Mouse (Mus musculus) heart, embryonic 15.5 days (tissue): ENCODE results near the gene Ap1b1. TPM values are rescaled to one million over a fixed set of nuclear protein-coding genes. Genes with fewer than 3 reads are reported as not detected.

Experiments used
- ATAC-seq: fragments of 200-750 bp; cut with Nextera tagmentation; replicated peaks from 2 replicates; pipeline ENCODE4 v1.8.0; 2017; ENCODE audit warnings: low read depth, moderate TSS enrichment; ENCODE audit not compliant: insufficient number of reproducible peaks, insufficient read depth, low FRiP score
- H3K27ac ChIP-seq: fragments of 300-500 bp; sonication (generic); 2 replicates; pipeline ENCODE4 v1.5.1; 2015; ENCODE audit warnings: mild to moderate bottlenecking, inconsistent platforms
- H3K27me3 ChIP-seq: fragments of 300-500 bp; sonication (generic); 2 replicates; pipeline ENCODE4 v1.6.1; 2015; ENCODE audit warnings: inconsistent platforms
- H3K36me3 ChIP-seq: fragments of 300-500 bp; sonication (generic); 2 replicates; pipeline ENCODE4 v1.6.1; 2015; ENCODE audit warnings: mild to moderate bottlenecking, inconsistent platforms
- H3K4me1 ChIP-seq: fragments of 300-500 bp; sonication (generic); replicated peaks from 2 replicates; pipeline ENCODE4 v1.6.1; 2015; ENCODE audit warnings: inconsistent platforms
- H3K4me2 ChIP-seq: fragments of 300-500 bp; sonication (generic); 2 replicates; pipeline ENCODE4 v1.6.1; 2015; ENCODE audit warnings: inconsistent platforms, mild to moderate bottlenecking, moderate library complexity
- H3K4me3 ChIP-seq: fragments of 300-500 bp; sonication (generic); 2 replicates; pipeline ENCODE4 v1.5.1; 2015; ENCODE audit warnings: mild to moderate bottlenecking, inconsistent platforms
- H3K9ac ChIP-seq: fragments of 300-500 bp; sonication (generic); 2 replicates; pipeline ENCODE4 v1.6.1; 2015; ENCODE audit warnings: mild to moderate bottlenecking, inconsistent platforms
- H3K9me3 ChIP-seq: fragments of 300-500 bp; sonication (generic); replicated peaks from 2 replicates; pipeline ENCODE4 v1.6.1; 2016; ENCODE audit warnings: inconsistent platforms
- WGBS: fragments of 180-500 bp; shearing (Covaris S2); methylation state at CpG from one replicate; pipeline ENCODE4 v1.1.7; 2015; ENCODE audit warnings: mixed read lengths; 5-methylcytosine and 5-hydroxymethylcytosine counted together
- polyA plus RNA-seq: library from polyadenylated mRNA; unstranded; fragments of >200 nt; fragmentation: Nextera tagmentation; extraction: Ambion mirVana; gene quantifications from 2 replicates; pipeline ENCODE4 v1.2.1, GENCODE M21; 2015

Ap1b1 gene
- polyA plus RNA-seq, 1 experiment from 2014 or later = 32.1 TPM

GRCm38 (mm10) chr11:5057064-5057463, 70.4 kb downstream of the Ap1b1 start:
- H3K9ac ChIP-seq = no peak overlapping the region
- peaks cover 67% of the 10 kb centered on the region for H3K27me3 ChIP-seq
- no peak overlapping the region for H3K4me2 ChIP-seq
- no peaks in the 10 kb centered on the region for H3K9me3 ChIP-seq
- H3K27ac ChIP-seq = no peak overlapping the region
- 64% methylated on average over 8 of the region's 8 CpGs for WGBS
- peaks cover 37% of the 10 kb centered on the region for H3K4me1 ChIP-seq
- no peaks in the 10 kb centered on the region for H3K36me3 ChIP-seq
- no peak for ATAC-seq
- no peak overlapping the region for H3K4me3 ChIP-seq

- H3K4me1 ChIP-seq = peaks cover 41% of the 10 kb centered on the region
- no peak for ATAC-seq
- peak overlapping the region; percentile 97 for H3K4me2 ChIP-seq
- H3K9me3 ChIP-seq = no peaks in the 10 kb centered on the region
- H3K36me3 ChIP-seq = no peaks in the 10 kb centered on the region
- no peak overlapping the region for H3K27ac ChIP-seq
- 22% methylated on average over 8 of the region's 8 CpGs for WGBS
- H3K9ac ChIP-seq = peak overlapping the region; percentile 56; the same call in 1 of the 2 replicates
- H3K4me3 ChIP-seq = peak overlapping the region; percentile 61
- peaks cover 71% of the 10 kb centered on the region for H3K27me3 ChIP-seq
These were observed 70.9 kb downstream of the Ap1b1 start for GRCm38 (mm10) chr11:5057541-5057855.

- H3K4me1 ChIP-seq = peaks cover 46% of the 10 kb centered on the region
These were observed 71.4 kb downstream of the Ap1b1 start, which contains the start of gene Rasl10a for GRCm38 (mm10) chr11:5057856-5058641. Gene Rasl10a, plus strand, starts transcription at chr11:5058128.

GRCm38 (mm10) chr11:5058783-5059182, 72.2 kb downstream of the Ap1b1 start:
- ATAC-seq = no peak
- Histone ChIP-seq H3K4me3 (peak overlapping the region; percentile 61; the same call in 1 of the 2 replicates), H3K27ac (no peak overlapping the region), H3K9me3 (no peaks in the 10 kb centered on the region), H3K36me3 (no peaks in the 10 kb centered on the region), H3K9ac (no peak overlapping the region), H3K27me3 (peaks cover 80% of the 10 kb centered on the region), H3K4me2 (no peak overlapping the region), H3K4me1 (peaks cover 54% of the 10 kb centered on the region)
- WGBS = 30% methylated on average over 9 of the region's 9 CpGs

More at GRCm38 (mm10) chr11:5057856-5058641, 71.4 kb downstream of the Ap1b1 start, which contains the start of gene Rasl10a:
- H3K27me3 ChIP-seq = peaks cover 74% of the 10 kb centered on the region
- peak within 1 kb of the TSS; percentile 97 for H3K4me2 ChIP-seq
- H3K4me3 ChIP-seq = peak within 1 kb of the TSS; percentile 61
- no peak within 1 kb of the TSS for H3K27ac ChIP-seq
- 3% methylated on average over 77 of the region's 77 CpGs for WGBS
- 0 out of 2 replicates have a peak, but pooled peaks have one; percentile 1 for ATAC-seq
- H3K36me3 ChIP-seq = no peaks in the 10 kb centered on the region
- no peaks in the 10 kb centered on the region for H3K9me3 ChIP-seq
- peak within 1 kb of the TSS; percentile 56 for H3K9ac ChIP-seq

- no peak overlapping the region for H3K27ac ChIP-seq
- H3K4me3 ChIP-seq = peak overlapping the region; percentile 0; the same call in 1 of the 2 replicates
- H3K4me2 ChIP-seq = no peak overlapping the region
- H3K9me3 ChIP-seq = no peaks in the 10 kb centered on the region
- ATAC-seq = no peak
- H3K27me3 ChIP-seq = peaks cover 80% of the 10 kb centered on the region
- peaks cover 58% of the 10 kb centered on the region for H3K4me1 ChIP-seq
- 25% methylated on average over 14 of the region's 14 CpGs for WGBS
- H3K36me3 ChIP-seq = no peaks in the 10 kb centered on the region
- no peak overlapping the region for H3K9ac ChIP-seq
These were observed 72.6 kb downstream of the Ap1b1 start for GRCm38 (mm10) chr11:5059230-5059629.

GRCm38 (mm10) chr11:5059704-5060156, 73.1 kb downstream of the Ap1b1 start:
- H3K4me2 ChIP-seq = no peak overlapping the region; the same call in 1 of the 2 replicates
- H3K4me3 ChIP-seq = peak overlapping the region; percentile 0; the same call in 1 of the 2 replicates

GRCm38 (mm10) chr11:5060756-5061412, 74.3 kb downstream of the Ap1b1 start:
- Histone ChIP-seq H3K4me3 (peak overlapping the region; percentile 45), H3K36me3 (no peaks in the 10 kb centered on the region), H3K9me3 (no peaks in the 10 kb centered on the region), H3K9ac (peak overlapping the region; percentile 32; the same call in 1 of the 2 replicates), H3K4me2 (peak overlapping the region; percentile 83), H3K4me1 (peaks cover 66% of the 10 kb centered on the region), H3K27me3 (peaks cover 74% of the 10 kb centered on the region), H3K27ac (no peak overlapping the region)
- no peak for ATAC-seq
- WGBS = 61% methylated on average over 28 of the region's 28 CpGs

More at GRCm38 (mm10) chr11:5059704-5060156, 73.1 kb downstream of the Ap1b1 start:
- Histone ChIP-seq H3K9ac (no peak overlapping the region), H3K9me3 (no peaks in the 10 kb centered on the region), H3K27ac (no peak overlapping the region), H3K4me1 (peaks cover 63% of the 10 kb centered on the region), H3K27me3 (peaks cover 80% of the 10 kb centered on the region), H3K36me3 (no peaks in the 10 kb centered on the region)
- WGBS = 11% methylated on average over 27 of the region's 27 CpGs
- no peak for ATAC-seq

- Histone ChIP-seq H3K4me1 (peaks cover 66% of the 10 kb centered on the region), H3K9ac (peak overlapping the region; percentile 32), H3K9me3 (no peaks in the 10 kb centered on the region), H3K4me2 (peak overlapping the region; percentile 83), H3K27me3 (peaks cover 67% of the 10 kb centered on the region), H3K4me3 (peak overlapping the region; percentile 45), H3K27ac (no peak overlapping the region; the same call in 1 of the 2 replicates), H3K36me3 (no peaks in the 10 kb centered on the region)
- 3% methylated on average over 62 of the region's 62 CpGs for WGBS
- peak; percentile 40 for ATAC-seq
These were observed 75.0 kb downstream of the Ap1b1 start for GRCm38 (mm10) chr11:5061413-5062139.

GRCm38 (mm10) chr11:5062326-5062725, 75.7 kb downstream of the Ap1b1 start:
- WGBS = 40% methylated on average over 13 of the region's 13 CpGs

GRCm38 (mm10) chr11:5062860-5063505, 76.4 kb downstream of the Ap1b1 start:
- peaks cover 53% of the 10 kb centered on the region for H3K27me3 ChIP-seq

More at GRCm38 (mm10) chr11:5062326-5062725, 75.7 kb downstream of the Ap1b1 start:
- no peak for ATAC-seq
- Histone ChIP-seq H3K9ac (peak overlapping the region; percentile 32; the same call in 1 of the 2 replicates), H3K4me3 (peak overlapping the region; percentile 45), H3K36me3 (no peaks in the 10 kb centered on the region), H3K27ac (no peak overlapping the region), H3K4me2 (peak overlapping the region; percentile 83), H3K4me1 (peaks cover 66% of the 10 kb centered on the region), H3K9me3 (no peaks in the 10 kb centered on the region), H3K27me3 (peaks cover 60% of the 10 kb centered on the region)

More at GRCm38 (mm10) chr11:5062860-5063505, 76.4 kb downstream of the Ap1b1 start:
- Histone ChIP-seq H3K4me3 (0 out of 2 replicates have a peak overlapping the region, but pooled peaks have one; percentile 45), H3K4me1 (peaks cover 60% of the 10 kb centered on the region), H3K9me3 (no peaks in the 10 kb centered on the region), H3K27ac (no peak overlapping the region), H3K36me3 (peaks cover 3% of the 10 kb centered on the region), H3K4me2 (peak overlapping the region; percentile 95; the same call in 1 of the 2 replicates), H3K9ac (no peak overlapping the region)
- ATAC-seq = no peak
- WGBS = 60% methylated on average over 13 of the region's 13 CpGs
